Mouse (Mus musculus): ENCODE measurements around the gene Zmat3. TPM values are rescaled to one million over a fixed set of nuclear protein-coding genes. Genes with fewer than 3 reads are reported as not detected.

The Zmat3 gene
- polyA plus RNA-seq, 1 experiment, result 3.5 TPM

- Histone ChIP-seq H3K4me3 (ENCODE audit: insufficient read depth, low read depth, low read length) (peak overlapping the region; percentile 79), H3K27ac (replicated peaks; ENCODE audit: low read depth, low read length) (peak overlapping the region; percentile 86), H3K4me1 (ENCODE audit: control insufficient read depth, insufficient read depth, insufficient read length, low read length) (peaks cover 13% of the 10 kb centered on the region)
Observed at GRCm38 (mm10) chr3:32395771-32396551, 30.1 kb upstream of the Zmat3 start.

- Histone ChIP-seq H3K4me3 (ENCODE audit: insufficient read depth, low read depth, low read length) (no peak overlapping the region), H3K4me1 (ENCODE audit: control insufficient read depth, insufficient read depth, insufficient read length, low read length) (no peaks in the 10 kb centered on the region), H3K27ac (replicated peaks; ENCODE audit: low read depth, low read length) (no peak overlapping the region)
Observed at GRCm38 (mm10) chr3:32393986-32394385, 28.2 kb upstream of the Zmat3 start.

- Histone ChIP-seq H3K27ac (replicated peaks; ENCODE audit: low read depth, low read length) (no peak overlapping the region), H3K4me3 (ENCODE audit: insufficient read depth, low read depth, low read length) (no peak overlapping the region), H3K4me1 (ENCODE audit: control insufficient read depth, insufficient read depth, insufficient read length, low read length) (no peaks in the 10 kb centered on the region)
Observed at GRCm38 (mm10) chr3:32392841-32393240, 27.0 kb upstream of the Zmat3 start.

- Histone ChIP-seq H3K4me1 (ENCODE audit: control insufficient read depth, insufficient read depth, insufficient read length, low read length) (no peaks in the 10 kb centered on the region), H3K27ac (replicated peaks; ENCODE audit: low read depth, low read length) (no peak overlapping the region)
Observed at GRCm38 (mm10) chr3:32381556-32381955, 15.7 kb upstream of the Zmat3 start.

GRCm38 (mm10) chr3:32379891-32380290, 14.1 kb upstream of the Zmat3 start:
- H3K27ac ChIP-seq (replicated peaks; ENCODE audit: low read depth, low read length), result no peak overlapping the region
- H3K4me1 ChIP-seq (ENCODE audit: control insufficient read depth, insufficient read depth, insufficient read length, low read length), result no peaks in the 10 kb centered on the region
- H3K4me3 ChIP-seq (ENCODE audit: insufficient read depth, low read depth, low read length), result no peak overlapping the region

More at GRCm38 (mm10) chr3:32381556-32381955, 15.7 kb upstream of the Zmat3 start:
- H3K4me3 ChIP-seq (ENCODE audit: insufficient read depth, low read depth, low read length), result no peak overlapping the region

GRCm38 (mm10) chr3:32373236-32373635, 7.4 kb upstream of the Zmat3 start:
- H3K4me1 ChIP-seq (ENCODE audit: control insufficient read depth, insufficient read depth, insufficient read length, low read length), result no peaks in the 10 kb centered on the region
- no peak overlapping the region for H3K27ac ChIP-seq (replicated peaks; ENCODE audit: low read depth, low read length)
- H3K4me3 ChIP-seq (ENCODE audit: insufficient read depth, low read depth, low read length), result no peak overlapping the region

GRCm38 (mm10) chr3:32372470-32372869, 6.7 kb upstream of the Zmat3 start:
- no peak overlapping the region for H3K4me3 ChIP-seq (ENCODE audit: insufficient read depth, low read depth, low read length)
- no peaks in the 10 kb centered on the region for H3K4me1 ChIP-seq (ENCODE audit: control insufficient read depth, insufficient read depth, insufficient read length, low read length)
- H3K27ac ChIP-seq (replicated peaks; ENCODE audit: low read depth, low read length), result no peak overlapping the region

GRCm38 (mm10) chr3:32371957-32372356, 6.1 kb upstream of the Zmat3 start:
- H3K27ac ChIP-seq (replicated peaks; ENCODE audit: low read depth, low read length), result no peak overlapping the region

GRCm38 (mm10) chr3:32367516-32367915, 1.7 kb upstream of the Zmat3 start:
- no peak overlapping the region for H3K27ac ChIP-seq (replicated peaks; ENCODE audit: low read depth, low read length)
- H3K4me3 ChIP-seq (ENCODE audit: insufficient read depth, low read depth, low read length), result no peak overlapping the region
- no peaks in the 10 kb centered on the region for H3K4me1 ChIP-seq (ENCODE audit: control insufficient read depth, insufficient read depth, insufficient read length, low read length)

More at GRCm38 (mm10) chr3:32371957-32372356, 6.1 kb upstream of the Zmat3 start:
- Histone ChIP-seq H3K4me3 (ENCODE audit: insufficient read depth, low read depth, low read length) (no peak overlapping the region), H3K4me1 (ENCODE audit: control insufficient read depth, insufficient read depth, insufficient read length, low read length) (no peaks in the 10 kb centered on the region)

- peak overlapping the region; percentile 91 for H3K4me3 ChIP-seq (ENCODE audit: insufficient read depth, low read depth, low read length)
- H3K27ac ChIP-seq (replicated peaks; ENCODE audit: low read depth, low read length), result no peak overlapping the region
- no peaks in the 10 kb centered on the region for H3K4me1 ChIP-seq (ENCODE audit: control insufficient read depth, insufficient read depth, insufficient read length, low read length)
Observed at GRCm38 (mm10) chr3:32366246-32366734, 476 bp upstream of the Zmat3 start.

GRCm38 (mm10) chr3:32364841-32365545, 821 bp downstream of the Zmat3 start:
- no peak overlapping the region for H3K27ac ChIP-seq (replicated peaks; ENCODE audit: low read depth, low read length)
- H3K4me1 ChIP-seq (ENCODE audit: control insufficient read depth, insufficient read depth, insufficient read length, low read length), result no peaks in the 10 kb centered on the region
- peak overlapping the region; percentile 91 for H3K4me3 ChIP-seq (ENCODE audit: insufficient read depth, low read depth, low read length)

- H3K4me3 ChIP-seq (ENCODE audit: insufficient read depth, low read depth, low read length), result no peak overlapping the region
- no peaks in the 10 kb centered on the region for H3K4me1 ChIP-seq (ENCODE audit: control insufficient read depth, insufficient read depth, insufficient read length, low read length)
- H3K27ac ChIP-seq (replicated peaks; ENCODE audit: low read depth, low read length), result no peak overlapping the region
Observed at GRCm38 (mm10) chr3:32364195-32364594, 1.6 kb downstream of the Zmat3 start.

GRCm38 (mm10) chr3:32361221-32361620, 4.6 kb downstream of the Zmat3 start:
- Histone ChIP-seq H3K27ac (replicated peaks; ENCODE audit: low read depth, low read length) (no peak overlapping the region), H3K4me1 (ENCODE audit: control insufficient read depth, insufficient read depth, insufficient read length, low read length) (no peaks in the 10 kb centered on the region), H3K4me3 (ENCODE audit: insufficient read depth, low read depth, low read length) (no peak overlapping the region)

GRCm38 (mm10) chr3:32347881-32348280, 17.9 kb downstream of the Zmat3 start:
- no peak overlapping the region for H3K4me3 ChIP-seq (ENCODE audit: insufficient read depth, low read depth, low read length)
- peaks cover 2% of the 10 kb centered on the region; the same call in 1 of the 2 replicates for H3K4me1 ChIP-seq (ENCODE audit: control insufficient read depth, insufficient read depth, insufficient read length, low read length)
- H3K27ac ChIP-seq (replicated peaks; ENCODE audit: low read depth, low read length), result no peak overlapping the region

- no peak overlapping the region for H3K4me3 ChIP-seq (ENCODE audit: insufficient read depth, low read depth, low read length)
- peaks cover 2% of the 10 kb centered on the region; the same call in 1 of the 2 replicates for H3K4me1 ChIP-seq (ENCODE audit: control insufficient read depth, insufficient read depth, insufficient read length, low read length)
- H3K27ac ChIP-seq (replicated peaks; ENCODE audit: low read depth, low read length), result no peak overlapping the region
Observed at GRCm38 (mm10) chr3:32345249-32345648, 20.6 kb downstream of the Zmat3 start.
